Mouse (Mus musculus): Measurements from ENCODE around the gene Tcte2. TPM values are rescaled to one million over a fixed set of nuclear protein-coding genes. Genes with fewer than 3 reads are reported as not detected.

The Tcte2 gene
- polyA plus RNA-seq, 1 experiment from 2014 or later, result 20.6 TPM

- Histone ChIP-seq H3K27ac (no peak overlapping the region), H3K36me3 (no peaks in the 10 kb centered on the region), H3K9ac (replicated peaks) (no peak overlapping the region), H3K9me3 (no peaks in the 10 kb centered on the region), H3K27me3 (no peaks in the 10 kb centered on the region), H3K4me2 (replicated peaks) (no peak overlapping the region), H3K4me1 (replicated peaks) (no peaks in the 10 kb centered on the region), H3K4me3 (replicated peaks) (no peak overlapping the region)
- WGBS, result 76% methylated on average over 4 of the region's 4 CpGs
- ATAC-seq, result no peak
Measured at GRCm38 (mm10) chr17:13714654-13715053, 47.0 kb downstream of the Tcte2 start.

GRCm38 (mm10) chr17:13714128-13714527 lies 47.5 kb downstream of the Tcte2 start:
- Histone ChIP-seq H3K27ac (no peak overlapping the region), H3K4me2 (replicated peaks) (no peak overlapping the region), H3K27me3 (no peaks in the 10 kb centered on the region), H3K9me3 (no peaks in the 10 kb centered on the region), H3K4me3 (replicated peaks) (no peak overlapping the region), H3K9ac (replicated peaks) (no peak overlapping the region), H3K36me3 (no peaks in the 10 kb centered on the region), H3K4me1 (replicated peaks) (no peaks in the 10 kb centered on the region)
- 97% methylated on average over 4 of the region's 4 CpGs for WGBS
- no peak for ATAC-seq

DNA sequence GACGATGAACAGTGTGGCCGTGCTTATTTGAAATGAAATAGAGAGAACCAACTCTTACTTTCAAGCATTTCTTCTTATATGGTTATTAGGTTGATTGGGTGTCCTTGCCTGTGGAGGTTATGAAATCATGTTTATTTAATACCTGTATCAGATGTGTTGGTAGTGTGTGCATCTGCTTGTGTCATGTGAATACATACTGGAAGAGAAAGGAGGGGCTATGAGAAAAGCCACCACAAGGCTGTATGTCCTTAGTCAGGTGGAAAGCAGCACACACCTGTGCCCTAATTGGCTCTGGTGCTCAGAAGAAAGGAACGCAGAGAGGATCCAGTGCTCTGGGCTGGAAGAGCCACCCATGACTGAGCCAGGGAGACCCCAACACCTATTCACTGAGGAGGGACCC lies 49.1 kb downstream of the Tcte2 start:
- ATAC-seq, result peak; percentile 55
- no peak overlapping the region for H3K4me2 ChIP-seq (replicated peaks)
- peak overlapping the region; percentile 3; the same call in 1 of the 2 replicates for H3K27ac ChIP-seq
- no peak overlapping the region for H3K9ac ChIP-seq (replicated peaks)
- H3K4me1 ChIP-seq (replicated peaks), result no peaks in the 10 kb centered on the region
- no peaks in the 10 kb centered on the region for H3K9me3 ChIP-seq
- no peak overlapping the region for H3K4me3 ChIP-seq (replicated peaks)
- WGBS, result 85% methylated on average over 3 of the region's 3 CpGs
- H3K27me3 ChIP-seq, result no peaks in the 10 kb centered on the region
- H3K36me3 ChIP-seq, result no peaks in the 10 kb centered on the region

GRCm38 (mm10) chr17:13712116-13712515 lies 49.5 kb downstream of the Tcte2 start:
- ATAC-seq, result peak; percentile 83
- Histone ChIP-seq H3K27ac (0 out of 2 replicates have a peak overlapping the region, but pooled peaks have one; percentile 35), H3K9ac (replicated peaks) (no peak overlapping the region), H3K4me3 (replicated peaks) (no peak overlapping the region), H3K4me1 (replicated peaks) (no peaks in the 10 kb centered on the region), H3K9me3 (no peaks in the 10 kb centered on the region), H3K36me3 (no peaks in the 10 kb centered on the region), H3K27me3 (no peaks in the 10 kb centered on the region), H3K4me2 (replicated peaks) (no peak overlapping the region)
- WGBS, result 73% methylated on average over 6 of the region's 6 CpGs

DNA sequence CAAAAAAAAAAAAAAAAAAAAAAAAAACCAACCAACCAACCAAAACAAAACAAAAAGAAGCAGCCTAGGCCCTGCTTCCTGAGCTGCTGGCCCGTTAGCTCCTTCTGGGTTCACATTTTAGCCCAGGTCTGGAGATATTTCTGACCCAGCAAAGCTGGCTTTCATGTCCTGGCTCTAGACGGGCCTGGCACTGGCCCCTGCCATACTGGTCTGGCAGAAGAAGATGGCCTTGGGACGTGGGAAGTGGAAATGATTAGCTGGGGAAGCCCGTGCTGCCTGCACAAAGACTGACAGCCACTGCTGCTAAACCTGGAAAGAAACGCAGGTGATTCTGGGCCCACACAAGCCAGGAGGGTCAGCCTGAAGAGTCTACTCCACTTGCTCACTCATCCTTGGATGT lies 50.5 kb downstream of the Tcte2 start:
- no peak overlapping the region for H3K9ac ChIP-seq (replicated peaks)
- H3K27me3 ChIP-seq, result no peaks in the 10 kb centered on the region
- 85% methylated on average over 5 of the region's 5 CpGs for WGBS
- H3K36me3 ChIP-seq, result no peaks in the 10 kb centered on the region
- no peak overlapping the region for H3K4me3 ChIP-seq (replicated peaks)
- 0 out of 2 replicates have a peak overlapping the region, but pooled peaks have one; percentile 7 for H3K27ac ChIP-seq
- H3K9me3 ChIP-seq, result no peaks in the 10 kb centered on the region
- H3K4me2 ChIP-seq (replicated peaks), result no peak overlapping the region
- H3K4me1 ChIP-seq (replicated peaks), result no peaks in the 10 kb centered on the region
- no peak for ATAC-seq

GRCm38 (mm10) chr17:13705481-13705921 lies 56.1 kb downstream of the Tcte2 start:
- Histone ChIP-seq H3K27ac (no peak overlapping the region), H3K4me2 (replicated peaks) (no peak overlapping the region), H3K36me3 (no peaks in the 10 kb centered on the region), H3K9me3 (no peaks in the 10 kb centered on the region), H3K4me3 (replicated peaks) (no peak overlapping the region), H3K9ac (replicated peaks) (no peak overlapping the region), H3K27me3 (no peaks in the 10 kb centered on the region), H3K4me1 (replicated peaks) (peaks cover 18% of the 10 kb centered on the region)
- WGBS, result 56% methylated on average over 4 of the region's 4 CpGs
- no peak for ATAC-seq

DNA sequence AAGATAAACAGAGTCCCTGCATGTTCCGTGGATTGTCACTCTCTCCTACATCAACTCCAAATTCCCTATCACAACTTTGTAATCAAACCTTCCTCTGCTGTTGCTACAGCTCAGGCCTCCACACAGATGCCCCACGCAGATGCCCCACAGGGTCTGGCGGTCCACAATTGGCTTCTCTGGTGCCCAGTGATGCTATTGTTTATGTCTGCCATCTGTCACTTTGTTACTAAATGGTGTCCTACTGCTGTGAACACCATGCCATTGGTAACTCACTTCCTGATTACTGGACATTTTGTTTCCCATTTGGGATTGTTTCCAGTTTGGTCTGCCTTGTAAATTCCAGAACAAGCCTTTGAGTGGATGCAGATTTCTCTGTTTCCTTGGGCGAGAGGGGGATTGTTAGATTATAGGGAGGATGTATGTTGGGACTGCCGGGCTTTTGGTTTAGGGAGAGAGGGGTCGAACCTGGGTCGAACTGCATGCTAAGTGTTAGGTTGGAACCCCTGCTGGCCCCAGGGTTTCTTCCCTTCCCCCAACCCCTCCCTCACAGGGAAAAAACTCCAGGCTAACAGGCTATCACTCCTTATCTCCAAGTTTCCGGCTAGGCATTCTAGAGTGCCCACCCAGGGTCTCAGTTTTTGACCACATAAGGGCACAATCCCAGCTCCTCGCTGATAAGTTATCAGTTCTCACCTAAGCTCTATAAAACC lies 57.9 kb downstream of the Tcte2 start:
- no peak overlapping the region for H3K9ac ChIP-seq (replicated peaks)
- no peak for ATAC-seq
- no peak overlapping the region for H3K27ac ChIP-seq
- H3K36me3 ChIP-seq, result no peaks in the 10 kb centered on the region
- peaks cover 24% of the 10 kb centered on the region for H3K4me1 ChIP-seq (replicated peaks)
- H3K27me3 ChIP-seq, result no peaks in the 10 kb centered on the region
- 62% methylated on average over 9 of the region's 9 CpGs for WGBS
- H3K9me3 ChIP-seq, result no peaks in the 10 kb centered on the region
- no peak overlapping the region for H3K4me3 ChIP-seq (replicated peaks)
- H3K4me2 ChIP-seq (replicated peaks), result no peak overlapping the region

- H3K9me3 ChIP-seq, result no peaks in the 10 kb centered on the region
- no peak overlapping the region for H3K4me3 ChIP-seq (replicated peaks)
- peaks cover 20% of the 10 kb centered on the region for H3K4me1 ChIP-seq (replicated peaks)
- no peak overlapping the region for H3K9ac ChIP-seq (replicated peaks)
- 18% methylated on average over 4 of the region's 4 CpGs for WGBS
- peak; percentile 77 for ATAC-seq
- H3K36me3 ChIP-seq, result no peaks in the 10 kb centered on the region
- peak overlapping the region; percentile 60; the same call in 1 of the 2 replicates for H3K27ac ChIP-seq
- no peak overlapping the region for H3K4me2 ChIP-seq (replicated peaks)
- H3K27me3 ChIP-seq, result no peaks in the 10 kb centered on the region
Measured at GRCm38 (mm10) chr17:13700131-13701016, 61.3 kb downstream of the Tcte2 start.

- Histone ChIP-seq H3K9me3 (no peaks in the 10 kb centered on the region), H3K9ac (replicated peaks) (no peak overlapping the region), H3K36me3 (no peaks in the 10 kb centered on the region), H3K4me2 (replicated peaks) (no peak overlapping the region), H3K27ac (0 out of 2 replicates have a peak overlapping the region, but pooled peaks have one; percentile 60), H3K4me3 (replicated peaks) (no peak overlapping the region), H3K27me3 (no peaks in the 10 kb centered on the region), H3K4me1 (replicated peaks) (peaks cover 16% of the 10 kb centered on the region)
- 73% methylated on average over 7 of the region's 7 CpGs for WGBS
- no peak for ATAC-seq
Measured at GRCm38 (mm10) chr17:13699716-13700115, 61.9 kb downstream of the Tcte2 start.

DNA sequence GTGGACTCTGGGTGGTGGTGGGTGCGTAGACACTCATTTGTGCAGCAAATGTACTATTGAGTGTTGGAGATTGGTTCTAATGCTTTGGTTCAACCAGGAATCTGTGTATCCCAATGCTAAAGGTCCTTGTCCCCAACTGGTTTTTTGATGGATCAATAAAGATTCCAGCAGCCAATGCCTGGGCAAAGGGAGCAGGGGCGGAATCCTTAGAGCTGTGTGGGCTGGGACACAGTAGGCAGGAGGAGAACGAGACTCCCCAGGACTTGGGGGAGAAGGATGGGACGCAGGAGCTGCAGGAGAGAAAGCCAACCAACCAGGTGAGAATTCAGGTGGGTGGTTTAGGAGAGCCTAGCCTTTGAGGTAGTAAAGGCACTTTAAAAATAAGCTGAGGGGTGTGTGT lies 63.4 kb downstream of the Tcte2 start:
- Histone ChIP-seq H3K9ac (replicated peaks) (no peak overlapping the region), H3K4me3 (replicated peaks) (no peak overlapping the region), H3K27ac (no peak overlapping the region), H3K9me3 (no peaks in the 10 kb centered on the region), H3K4me1 (replicated peaks) (peaks cover 12% of the 10 kb centered on the region), H3K4me2 (replicated peaks) (no peak overlapping the region), H3K27me3 (no peaks in the 10 kb centered on the region), H3K36me3 (no peaks in the 10 kb centered on the region)
- 94% methylated on average over 4 of the region's 4 CpGs for WGBS
- ATAC-seq, result no peak

DNA sequence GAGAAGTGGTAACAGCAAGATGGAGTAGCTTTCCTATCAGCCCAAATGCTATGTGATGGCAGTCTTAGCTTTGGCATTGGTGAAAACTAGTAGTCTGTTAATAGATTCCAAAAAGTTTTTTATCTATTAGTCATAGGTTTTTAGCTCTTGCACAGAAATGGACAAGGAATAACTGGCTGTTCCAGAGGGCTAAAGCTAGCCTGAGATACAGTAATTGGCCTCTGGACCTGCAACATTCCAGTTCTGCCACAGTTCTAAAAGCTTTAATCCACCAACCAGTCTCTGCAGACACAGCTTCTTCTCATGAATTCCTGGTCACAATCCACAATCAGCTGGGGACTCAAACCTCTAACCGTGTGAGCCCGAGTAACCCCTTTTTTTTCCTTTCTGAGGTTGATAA lies 64.0 kb downstream of the Tcte2 start:
- H3K4me2 ChIP-seq (replicated peaks), result no peak overlapping the region
- H3K4me3 ChIP-seq (replicated peaks), result no peak overlapping the region
- no peaks in the 10 kb centered on the region for H3K27me3 ChIP-seq
- WGBS, result 87% methylated on average over 2 of the region's 2 CpGs
- ATAC-seq, result no peak
- H3K9ac ChIP-seq (replicated peaks), result no peak overlapping the region
- no peaks in the 10 kb centered on the region for H3K9me3 ChIP-seq
- no peaks in the 10 kb centered on the region for H3K36me3 ChIP-seq
- no peak overlapping the region for H3K27ac ChIP-seq
- H3K4me1 ChIP-seq (replicated peaks), result peaks cover 12% of the 10 kb centered on the region

DNA sequence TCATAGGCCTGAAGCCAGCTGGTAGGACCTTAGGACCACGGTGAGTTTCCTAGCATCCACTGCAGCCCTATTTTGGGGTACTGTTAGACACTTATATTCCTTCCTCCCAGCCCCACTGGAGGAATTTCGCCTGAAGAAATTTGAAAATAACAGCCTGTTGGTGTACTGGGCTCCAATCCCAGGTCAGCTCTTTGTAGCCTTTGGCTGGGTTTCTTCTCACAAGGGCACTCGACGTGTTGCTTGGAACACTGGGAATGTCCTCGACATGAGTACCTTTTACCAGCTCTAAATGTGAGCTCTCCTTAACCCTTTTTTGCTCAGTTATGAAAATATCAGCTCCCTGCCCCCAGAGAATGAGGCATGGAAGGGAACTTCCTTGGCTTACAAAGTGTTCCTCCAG lies 65.7 kb downstream of the Tcte2 start:
- Histone ChIP-seq H3K27me3 (no peaks in the 10 kb centered on the region), H3K36me3 (no peaks in the 10 kb centered on the region), H3K9ac (replicated peaks) (no peak overlapping the region), H3K4me1 (replicated peaks) (peaks cover 10% of the 10 kb centered on the region), H3K4me2 (replicated peaks) (no peak overlapping the region), H3K9me3 (no peaks in the 10 kb centered on the region), H3K27ac (no peak overlapping the region), H3K4me3 (replicated peaks) (no peak overlapping the region)
- no peak for ATAC-seq
- WGBS, result 93% methylated on average over 5 of the region's 5 CpGs

Data from midbrain, embryonic 13.5 days (tissue).